8 mouse cellular contexts compared by ENCODE assay signal in the genomic region with DNA sequence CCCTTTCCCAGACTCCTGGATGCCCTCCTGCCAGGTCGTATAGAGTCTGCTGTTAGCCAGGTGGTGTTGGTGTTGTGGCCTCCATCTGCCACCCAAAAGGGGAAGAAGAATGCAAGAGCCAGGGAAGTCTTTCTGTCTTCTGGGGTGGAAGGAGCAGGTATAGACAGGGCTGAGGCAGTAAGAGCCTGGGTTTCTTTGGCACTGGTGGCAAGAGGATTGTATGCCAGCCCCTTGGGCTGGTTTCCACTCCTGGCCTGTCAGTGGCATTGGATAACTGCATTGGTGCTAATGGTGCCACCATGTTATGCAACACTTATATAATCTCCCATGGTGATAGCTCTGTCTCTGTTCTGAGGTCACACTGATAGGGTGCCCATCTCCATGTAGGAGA. TPM values are rescaled to one million over a fixed set of nuclear protein-coding genes. Genes with fewer than 3 reads are reported as not detected.
DNase-seq lines count a peak whose midpoint lies in the region; ATAC-seq and TF ChIP-seq lines count a peak whose summit lies in the region.

No protein-coding gene starts in this region.

- TF ChIP-seq EP300 in liver, postnatal 0 days (IDR thresholded peaks at IDR 0.05; ENCODE audit: low read depth), result no peak

- peak overlapping the region; percentile 95 for H3K4me2 ChIP-seq in embryonic facial prominence, embryonic 15.5 days (replicated peaks)
- H3K4me2 ChIP-seq in hindbrain, postnatal 0 days (ENCODE audit: low read depth, low read length), result peak overlapping the region; percentile 92
- H3K4me2 ChIP-seq in liver, postnatal 0 days (ENCODE audit: low read depth, low read length), result peak overlapping the region; percentile 99

- no peak overlapping the region for H3K27ac ChIP-seq in embryonic facial prominence, embryonic 15.5 days (replicated peaks)
- peak overlapping the region; percentile 85; the same call in 1 of the 2 replicates for H3K27ac ChIP-seq in hindbrain, postnatal 0 days
- 0 out of 2 replicates have a peak overlapping the region, but pooled peaks have one; percentile 65 for H3K27ac ChIP-seq in liver, postnatal 0 days (ENCODE audit: low read depth)

- H3K4me3 ChIP-seq in embryonic facial prominence, embryonic 15.5 days (replicated peaks), result peak overlapping the region; percentile 74; the same call in 1 of the 2 replicates
- peak overlapping the region; percentile 73 for H3K4me3 ChIP-seq in hindbrain, postnatal 0 days (ENCODE audit: low read length)
- H3K4me3 ChIP-seq in liver, postnatal 0 days (ENCODE audit: low read depth, low read length), result peak overlapping the region; percentile 79

- no peaks in the 10 kb centered on the region for H3K36me3 ChIP-seq in embryonic facial prominence, embryonic 15.5 days
- H3K36me3 ChIP-seq in hindbrain, postnatal 0 days (ENCODE audit: insufficient read depth, low read length), result no peaks in the 10 kb centered on the region
- no peaks in the 10 kb centered on the region for H3K36me3 ChIP-seq in liver, postnatal 0 days (replicated peaks; ENCODE audit: insufficient read depth, low read length)

- DNase-seq in heart, adult 9 months (ENCODE audit: low spot score in 2 of 2), result peak; percentile 50 to 55
- DNase-seq in heart, adult 8-10 months (ENCODE audit: low spot score), result no peak
- DNase-seq in adipocyte (ENCODE audit: low spot score), result peak; percentile 55
- no peak for DNase-seq in hindbrain, postnatal 0 days (ENCODE audit: low spot score)
- no peak for DNase-seq in liver, postnatal 0 days
- DNase-seq in ovary, adult 18-20 months (ENCODE audit: low spot score), result no peak

- no peak overlapping the region for H3K9ac ChIP-seq in embryonic facial prominence, embryonic 15.5 days
- H3K9ac ChIP-seq in hindbrain, postnatal 0 days (replicated peaks; ENCODE audit: low read length), result peak overlapping the region; percentile 75
- H3K9ac ChIP-seq in liver, postnatal 0 days (replicated peaks), result peak overlapping the region; percentile 77; the same call in 1 of the 2 replicates

- WGBS in embryonic facial prominence, embryonic 15.5 days, result 0% methylated on average over 1 of the region's 1 CpGs
- WGBS in hindbrain, postnatal 0 days, result 17% methylated on average over 1 of the region's 1 CpGs
- WGBS in liver, postnatal 0 days (ENCODE audit: insufficient replicate concordance), result 11% methylated on average over 1 of the region's 1 CpGs

- no peaks in the 10 kb centered on the region for H3K9me3 ChIP-seq in embryonic facial prominence, embryonic 15.5 days (replicated peaks)
- no peaks in the 10 kb centered on the region for H3K9me3 ChIP-seq in hindbrain, postnatal 0 days (ENCODE audit: low read length)
- H3K9me3 ChIP-seq in liver, postnatal 0 days (ENCODE audit: low read length), result no peaks in the 10 kb centered on the region

- no peak for ATAC-seq in embryonic facial prominence, embryonic 15.5 days (ENCODE audit: insufficient number of reproducible peaks, low FRiP score, low TSS enrichment, low read depth)
- ATAC-seq in hindbrain, postnatal 0 days, result peak; percentile 13
- no peak for ATAC-seq in liver, postnatal 0 days
- ATAC-seq in erythroid progenitor cell, adult 5-6 weeks (replicated peaks; ENCODE audit: low FRiP score, poor library complexity, severe bottlenecking), result no peak

- TF ChIP-seq CTCF in hindbrain, postnatal 0 days (IDR thresholded peaks at IDR 0.05; ENCODE audit: low read depth), result no peak
- no peak for TF ChIP-seq CTCF in liver, postnatal 0 days (IDR thresholded peaks at IDR 0.05; ENCODE audit: low read depth)

- peaks cover 10% of the 10 kb centered on the region for H3K4me1 ChIP-seq in embryonic facial prominence, embryonic 15.5 days
- peaks cover 17% of the 10 kb centered on the region for H3K4me1 ChIP-seq in hindbrain, postnatal 0 days (ENCODE audit: insufficient read depth, low read length)
- H3K4me1 ChIP-seq in liver, postnatal 0 days (ENCODE audit: insufficient read depth), result peaks cover 28% of the 10 kb centered on the region

- H3K27me3 ChIP-seq in embryonic facial prominence, embryonic 15.5 days, result no peaks in the 10 kb centered on the region
- H3K27me3 ChIP-seq in hindbrain, postnatal 0 days (ENCODE audit: insufficient read depth, low read length), result no peaks in the 10 kb centered on the region
- H3K27me3 ChIP-seq in liver, postnatal 0 days (ENCODE audit: insufficient read depth, low read length), result no peaks in the 10 kb centered on the region

RNA-seq across cellular contexts. Expression of a gene that starts 38.7 kb away (rescaled TPM):
- total RNA-seq in heart, adult 8-10 months (2022), result 10 to 100 TPM; 70.6 to 81.5 (median 80.7) TPM
- 124 and 138 TPM in 2 replicates for polyA plus RNA-seq in embryonic facial prominence, embryonic 15.5 days (2015; fragmentation: Nextera tagmentation; extraction: Ambion mirVana)
- 21.6 and 33.1 TPM in 2 replicates for total RNA-seq in hindbrain, postnatal 0 days (2014; rRNA removed)
- polyA plus RNA-seq in hindbrain, postnatal 0 days (2015; fragmentation: Nextera tagmentation; extraction: Ambion mirVana), result 23.5 and 24.3 TPM in 2 replicates
- polyA plus RNA-seq in liver, postnatal 0 days (2015; fragmentation: Nextera tagmentation; extraction: Ambion mirVana), result 6.4 and 6.5 TPM in 2 replicates
- 3.2 and 10.1 TPM in 2 replicates for total RNA-seq in erythroid progenitor cell, adult 5-6 weeks (2015; ENCODE audit: low replicate concordance)
- total RNA-seq in erythroid progenitor cell, adult 5-6 weeks (2017; ENCODE audit: low replicate concordance), result 4.4 and 5.1 TPM in 2 replicates

Comparison
In these comparisons a context has a peak if more than half of its experiments do, and no peak if none do; other contexts are left out.
1. DNase-seq: peak in heart, adult 9 months (2 of 2) and adipocyte (single experiment); none in heart, adult 8-10 months (single experiment), hindbrain, postnatal 0 days (single experiment), liver, postnatal 0 days (single experiment) and ovary, adult 18-20 months (single experiment).
2. Peak in every context shown above with its lines, with median percentiles within 50 percentile points of each other: H3K4me2 ChIP-seq and H3K4me3 ChIP-seq.